Mouse (Mus musculus) forebrain, embryonic 12.5 days (tissue): Measurements from ENCODE around the gene Copb1. TPM values are rescaled to one million over a fixed set of nuclear protein-coding genes. Genes with fewer than 3 reads are reported as not detected.

Experiments used
- ATAC-seq: fragments of 200-750 bp; cut with Nextera tagmentation; 2 replicates; pipeline ENCODE4 v1.8.0; 2017; ENCODE audit warnings: moderate TSS enrichment; ENCODE audit not compliant: low FRiP score
- H3K27ac ChIP-seq: fragments of 300-500 bp; sonication (generic); 2 replicates; pipeline ENCODE4 v1.5.1; 2016; ENCODE audit warnings: mild to moderate bottlenecking
- H3K27me3 ChIP-seq: fragments of 300-500 bp; sonication (generic); 2 replicates; pipeline ENCODE4 v1.6.1; 2016; ENCODE audit warnings: mild to moderate bottlenecking
- H3K36me3 ChIP-seq: fragments of 300-500 bp; sonication (generic); replicated peaks from 2 replicates; pipeline ENCODE4 v1.6.1; 2016; ENCODE audit warnings: mild to moderate bottlenecking
- H3K4me1 ChIP-seq: fragments of 300-500 bp; sonication (generic); 2 replicates; pipeline ENCODE4 v1.6.1; 2016
- H3K4me2 ChIP-seq: fragments of 300-500 bp; sonication (generic); 2 replicates; pipeline ENCODE4 v1.6.1; 2016; ENCODE audit warnings: mild to moderate bottlenecking, moderate library complexity
- H3K4me3 ChIP-seq: fragments of 300-500 bp; sonication (generic); replicated peaks from 2 replicates; pipeline ENCODE4 v1.5.1; 2016; ENCODE audit warnings: mild to moderate bottlenecking
- H3K9ac ChIP-seq: fragments of 300-500 bp; sonication (generic); 2 replicates; pipeline ENCODE4 v1.6.1; 2016; ENCODE audit warnings: mild to moderate bottlenecking
- H3K9me3 ChIP-seq: fragments of 300-500 bp; sonication (generic); 2 replicates; pipeline ENCODE4 v1.6.1; 2016
- WGBS: fragments of 180-500 bp; shearing (Covaris S2); methylation state at CpG from one replicate; pipeline ENCODE4 v1.1.7; 2016; 5-methylcytosine and 5-hydroxymethylcytosine counted together
- polyA plus RNA-seq: library from polyadenylated mRNA; unstranded; fragments of >200 nt; fragmentation: Nextera tagmentation; extraction: Ambion mirVana; gene quantifications from 2 replicates; pipeline ENCODE4 v1.2.1, GENCODE M21; 2016

Gene Copb1
- polyA plus RNA-seq, 1 experiment from 2014 or later = 97.3 TPM

DNA sequence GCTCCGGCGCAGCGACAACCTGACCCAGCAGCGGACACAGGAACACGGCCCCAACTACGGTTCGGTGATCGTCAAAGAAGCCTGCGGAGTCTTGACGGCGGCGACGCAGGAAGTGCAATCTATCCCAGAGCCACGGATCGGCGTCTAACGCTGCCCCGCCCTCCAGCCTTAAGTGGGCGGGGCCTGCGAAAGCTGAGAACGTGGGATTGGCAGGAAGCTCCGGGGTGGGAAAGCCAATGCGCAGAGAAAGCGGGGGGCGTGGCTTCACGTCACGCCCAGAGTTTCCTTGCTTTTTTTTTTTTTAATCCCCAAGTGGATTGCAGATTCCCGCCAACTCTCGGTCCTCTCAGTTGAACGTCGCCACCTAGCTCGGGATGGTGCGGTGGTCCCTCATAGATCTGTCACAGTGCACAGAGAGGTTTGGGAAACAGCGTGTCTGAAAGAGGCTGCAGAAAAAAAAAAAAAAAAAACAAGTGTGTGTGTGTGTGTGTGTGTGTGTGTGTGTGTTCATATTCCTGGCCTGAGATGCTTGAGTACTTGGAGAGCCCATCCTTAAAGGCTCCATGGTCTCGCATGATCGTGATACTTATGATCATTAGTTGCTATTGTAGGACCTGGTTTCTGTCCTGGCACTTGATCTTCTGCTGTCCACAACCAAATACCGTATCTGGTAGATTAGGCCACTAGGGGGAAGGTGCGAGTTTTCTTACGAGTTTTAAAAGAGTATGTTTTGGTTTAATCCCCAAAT lies 21.7 kb upstream of the Copb1 start, which contains the start of gene Psma1:
Gene Psma1 (minus strand): TSS at position 114 of the 748 bp plus-strand sequence.
- Histone ChIP-seq H3K4me3 (peak within 1 kb of the TSS; percentile 91), H3K9me3 (no peaks in the 10 kb centered on the region), H3K4me1 (peaks cover 15% of the 10 kb centered on the region), H3K27me3 (no peaks in the 10 kb centered on the region), H3K4me2 (peak within 1 kb of the TSS; percentile 81), H3K36me3 (peaks cover 26% of the 10 kb centered on the region), H3K9ac (peak within 1 kb of the TSS; percentile 89), H3K27ac (peak within 1 kb of the TSS; percentile 59; the same call in 1 of the 2 replicates)
- WGBS = under 1% methylated on average over 39 of the region's 39 CpGs
- peak; percentile 93 for ATAC-seq

DNA sequence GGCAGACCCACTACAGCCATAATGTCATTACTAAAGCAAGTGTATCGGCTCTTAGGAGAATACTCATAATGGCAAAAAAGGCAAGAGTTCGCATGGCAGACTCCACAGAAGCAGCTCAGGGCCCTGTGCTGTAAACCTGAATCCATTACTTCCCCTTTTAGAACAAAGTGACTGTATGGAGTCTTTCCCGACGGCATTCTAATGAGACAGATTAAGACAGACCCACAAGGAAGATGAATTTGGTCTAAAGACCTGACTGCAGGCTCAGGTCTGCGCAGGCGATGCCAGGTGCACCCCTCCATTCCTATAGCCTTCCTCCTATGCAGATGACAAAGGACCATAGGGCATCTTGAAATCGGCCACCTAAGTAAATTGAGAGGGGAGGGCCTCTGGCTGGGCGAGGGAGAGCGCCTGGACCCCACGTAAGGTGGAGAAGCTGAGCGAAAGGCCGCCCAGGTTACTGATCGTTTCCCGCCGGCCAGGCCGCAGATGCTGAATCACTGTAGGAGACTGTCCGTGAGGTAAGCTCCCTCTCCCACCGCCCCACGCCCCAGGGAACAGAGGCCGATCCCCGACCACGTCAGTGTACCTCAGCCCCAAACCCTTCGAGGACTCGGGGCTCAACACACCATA lies 21.0 kb upstream of the Copb1 start:
- Histone ChIP-seq H3K9me3 (no peaks in the 10 kb centered on the region), H3K36me3 (peaks cover 32% of the 10 kb centered on the region), H3K4me2 (peak overlapping the region; percentile 81), H3K4me3 (peak overlapping the region; percentile 91), H3K27me3 (no peaks in the 10 kb centered on the region), H3K4me1 (peaks cover 15% of the 10 kb centered on the region), H3K9ac (peak overlapping the region; percentile 89), H3K27ac (peak overlapping the region; percentile 59; the same call in 1 of the 2 replicates)
- no peak for ATAC-seq
- WGBS = under 1% methylated on average over 24 of the region's 24 CpGs

DNA sequence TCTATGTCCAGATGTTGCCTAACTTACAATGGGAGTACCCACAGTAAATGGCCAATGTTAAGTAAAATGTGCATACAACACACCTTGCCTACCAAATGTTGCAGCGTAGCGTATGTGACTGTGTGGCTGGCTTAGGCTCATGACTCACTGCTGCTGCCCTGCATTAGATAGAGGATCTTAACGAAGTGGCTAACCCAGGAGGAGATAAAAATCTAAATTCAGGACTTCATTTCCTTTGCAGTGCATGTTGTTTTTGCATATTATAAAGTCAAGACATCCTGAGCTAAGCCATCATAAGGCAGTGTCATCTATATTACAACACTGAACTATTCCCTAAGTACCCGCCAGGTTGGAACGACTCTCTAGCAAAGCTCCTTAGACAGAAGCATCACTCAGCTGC lies 13.9 kb upstream of the Copb1 start:
- 93% methylated on average over 5 of the region's 5 CpGs for WGBS
- no peak overlapping the region for H3K9ac ChIP-seq
- no peak for ATAC-seq
- H3K9me3 ChIP-seq = peaks cover 7% of the 10 kb centered on the region
- H3K36me3 ChIP-seq = peaks cover 89% of the 10 kb centered on the region
- H3K27me3 ChIP-seq = no peaks in the 10 kb centered on the region
- no peak overlapping the region for H3K27ac ChIP-seq
- H3K4me3 ChIP-seq = no peak overlapping the region
- no peak overlapping the region for H3K4me2 ChIP-seq
- no peaks in the 10 kb centered on the region for H3K4me1 ChIP-seq

DNA sequence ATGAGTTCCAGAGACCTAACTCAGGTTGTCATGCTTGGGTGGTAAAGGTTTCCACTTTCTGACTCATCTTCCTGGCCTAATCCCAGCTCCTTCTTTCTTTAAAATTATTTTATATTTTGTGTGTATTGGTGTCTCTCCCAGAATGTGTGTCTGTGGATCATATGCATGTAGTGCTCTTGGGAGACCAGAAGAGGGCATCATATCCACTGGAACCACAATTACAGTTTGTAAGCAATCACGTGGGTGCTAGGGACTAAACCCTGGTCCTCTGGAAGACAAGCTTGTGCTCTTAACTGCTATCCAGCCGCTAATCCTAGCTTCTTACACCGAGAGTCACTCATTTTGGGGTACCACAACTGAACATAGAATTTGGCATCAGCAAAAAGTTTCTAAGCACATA lies 2.8 kb downstream of the Copb1 start:
- Histone ChIP-seq H3K4me2 (no peak overlapping the region), H3K36me3 (peaks cover 39% of the 10 kb centered on the region), H3K4me1 (peaks cover 3% of the 10 kb centered on the region; the same call in 1 of the 2 replicates), H3K9ac (no peak overlapping the region), H3K9me3 (no peaks in the 10 kb centered on the region), H3K27ac (no peak overlapping the region), H3K27me3 (no peaks in the 10 kb centered on the region), H3K4me3 (no peak overlapping the region)
- ATAC-seq = no peak
- 93% methylated on average over 3 of the region's 3 CpGs for WGBS

DNA sequence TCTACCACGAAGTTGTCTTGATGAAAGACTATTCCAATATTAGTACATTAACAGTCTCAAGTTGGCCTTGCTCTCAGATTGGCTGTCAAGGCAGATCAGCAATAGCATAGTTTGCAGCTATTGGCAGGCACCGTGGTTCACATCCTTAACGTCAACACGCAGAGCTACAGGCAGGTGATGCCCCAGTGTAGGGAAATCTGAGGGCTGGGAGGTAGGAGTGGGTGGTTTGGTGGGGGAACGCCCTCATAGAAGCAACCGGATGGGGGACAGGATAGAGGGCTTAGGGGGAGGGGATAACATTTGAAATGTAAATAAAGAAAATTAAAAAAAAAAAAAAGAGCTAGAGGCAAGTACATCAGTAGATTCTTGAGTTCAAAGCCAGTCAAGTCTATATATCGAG lies 20.5 kb downstream of the Copb1 start:
- no peak for ATAC-seq
- 83% methylated on average over 7 of the region's 7 CpGs for WGBS
- Histone ChIP-seq H3K4me1 (no peaks in the 10 kb centered on the region), H3K27me3 (no peaks in the 10 kb centered on the region), H3K9me3 (no peaks in the 10 kb centered on the region), H3K27ac (no peak overlapping the region), H3K36me3 (peaks cover 61% of the 10 kb centered on the region), H3K4me3 (no peak overlapping the region), H3K4me2 (no peak overlapping the region), H3K9ac (no peak overlapping the region)

DNA sequence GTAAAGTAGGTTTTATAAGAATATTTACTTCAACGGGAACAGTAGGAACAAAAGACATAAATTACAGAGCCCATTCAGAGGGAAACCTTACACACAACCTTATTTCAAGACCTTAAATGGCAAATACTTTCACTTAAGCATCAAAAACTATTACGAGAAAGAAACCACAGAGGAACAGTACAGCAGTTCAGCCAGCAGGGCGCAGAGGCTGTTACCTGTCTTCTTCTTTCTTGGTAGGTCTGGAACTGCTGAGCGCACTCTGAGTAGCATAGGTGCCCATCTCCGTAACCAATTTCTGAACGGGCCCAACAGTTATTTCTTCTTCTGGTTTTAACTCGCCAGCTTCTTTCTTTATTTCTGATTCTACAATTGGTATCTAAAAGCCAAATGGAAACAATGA lies 21.5 kb downstream of the Copb1 start:
- 92% methylated on average over 7 of the region's 7 CpGs for WGBS
- peaks cover 60% of the 10 kb centered on the region for H3K36me3 ChIP-seq
- H3K4me1 ChIP-seq = no peaks in the 10 kb centered on the region
- no peak overlapping the region for H3K4me3 ChIP-seq
- no peak overlapping the region for H3K4me2 ChIP-seq
- H3K27ac ChIP-seq = no peak overlapping the region
- H3K27me3 ChIP-seq = no peaks in the 10 kb centered on the region
- no peak overlapping the region for H3K9ac ChIP-seq
- ATAC-seq = no peak
- H3K9me3 ChIP-seq = no peaks in the 10 kb centered on the region

DNA sequence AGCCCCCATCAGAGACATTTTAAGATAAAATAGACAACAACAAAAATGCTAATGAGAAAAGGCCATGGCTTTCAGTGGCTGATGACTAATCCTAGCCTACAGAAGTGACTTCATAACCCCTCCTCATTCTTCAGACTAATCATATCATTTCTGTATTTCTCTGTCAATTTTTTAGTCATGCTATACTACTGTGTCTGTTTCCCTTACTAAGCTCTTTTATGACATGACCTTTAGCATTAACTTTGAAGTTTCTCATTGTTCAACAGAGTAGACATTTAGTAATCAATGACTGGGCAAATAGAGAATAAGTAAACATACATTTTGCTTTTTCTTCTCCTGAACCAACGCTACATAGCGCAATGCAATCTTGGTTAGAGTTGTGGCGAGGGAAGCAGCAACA lies 22.7 kb downstream of the Copb1 start:
- ATAC-seq = no peak
- Histone ChIP-seq H3K27ac (no peak overlapping the region), H3K4me2 (no peak overlapping the region), H3K9ac (no peak overlapping the region), H3K4me3 (no peak overlapping the region), H3K9me3 (no peaks in the 10 kb centered on the region), H3K36me3 (peaks cover 62% of the 10 kb centered on the region), H3K4me1 (no peaks in the 10 kb centered on the region), H3K27me3 (no peaks in the 10 kb centered on the region)
- WGBS = 93% methylated on average over 3 of the region's 3 CpGs

DNA sequence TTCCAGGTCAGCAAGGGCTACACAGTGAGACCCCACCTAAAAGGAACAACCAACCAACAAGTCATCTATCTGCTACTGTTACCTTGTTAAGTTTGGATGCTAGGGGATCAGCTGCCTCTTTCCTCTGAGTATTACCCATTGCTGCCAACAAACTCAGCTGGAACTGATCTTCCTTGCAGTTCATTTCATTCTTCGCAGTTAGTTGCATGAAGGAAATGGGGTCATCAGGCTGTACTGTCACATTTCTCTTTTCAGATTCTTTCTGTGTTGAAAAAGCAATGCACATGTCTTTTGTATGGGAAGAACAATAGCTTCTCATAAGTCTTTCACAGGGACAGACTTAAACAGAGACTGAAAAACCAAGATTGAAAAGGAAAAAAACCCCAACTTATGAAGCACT lies 28.0 kb downstream of the Copb1 start:
- H3K4me2 ChIP-seq = no peak overlapping the region
- H3K36me3 ChIP-seq = peaks cover 54% of the 10 kb centered on the region
- WGBS = 95% methylated on average over 1 of the region's 1 CpGs
- H3K27me3 ChIP-seq = no peaks in the 10 kb centered on the region
- ATAC-seq = no peak
- no peaks in the 10 kb centered on the region for H3K4me1 ChIP-seq
- H3K27ac ChIP-seq = no peak overlapping the region
- H3K9me3 ChIP-seq = no peaks in the 10 kb centered on the region
- no peak overlapping the region for H3K9ac ChIP-seq
- no peak overlapping the region for H3K4me3 ChIP-seq

DNA sequence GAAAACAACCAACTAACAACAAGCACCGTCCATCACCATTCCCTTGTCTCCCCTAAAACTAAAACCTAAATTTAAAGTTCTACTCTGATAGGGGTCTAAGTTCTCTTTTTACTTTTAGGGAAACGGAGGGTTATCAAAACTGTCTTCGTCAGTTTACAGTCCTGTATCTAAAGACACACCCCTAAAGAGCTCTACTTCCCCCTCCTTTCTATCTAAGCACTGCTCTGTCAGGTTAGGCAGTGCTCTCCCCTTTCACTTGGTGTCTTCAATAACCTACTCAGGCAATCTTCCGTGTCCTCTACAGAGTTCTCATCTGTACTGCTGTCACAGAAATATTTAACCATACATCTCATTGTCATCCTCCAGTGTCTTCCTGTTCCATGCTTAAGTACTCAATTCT lies 34.1 kb downstream of the Copb1 start:
- no peak for ATAC-seq
- no peaks in the 10 kb centered on the region for H3K9me3 ChIP-seq
- peaks cover 54% of the 10 kb centered on the region for H3K36me3 ChIP-seq
- H3K4me2 ChIP-seq = no peak overlapping the region
- no peaks in the 10 kb centered on the region for H3K4me1 ChIP-seq
- no peak overlapping the region for H3K9ac ChIP-seq
- H3K27ac ChIP-seq = no peak overlapping the region
- no peaks in the 10 kb centered on the region for H3K27me3 ChIP-seq
- 93% methylated on average over 4 of the region's 4 CpGs for WGBS
- no peak overlapping the region for H3K4me3 ChIP-seq

DNA sequence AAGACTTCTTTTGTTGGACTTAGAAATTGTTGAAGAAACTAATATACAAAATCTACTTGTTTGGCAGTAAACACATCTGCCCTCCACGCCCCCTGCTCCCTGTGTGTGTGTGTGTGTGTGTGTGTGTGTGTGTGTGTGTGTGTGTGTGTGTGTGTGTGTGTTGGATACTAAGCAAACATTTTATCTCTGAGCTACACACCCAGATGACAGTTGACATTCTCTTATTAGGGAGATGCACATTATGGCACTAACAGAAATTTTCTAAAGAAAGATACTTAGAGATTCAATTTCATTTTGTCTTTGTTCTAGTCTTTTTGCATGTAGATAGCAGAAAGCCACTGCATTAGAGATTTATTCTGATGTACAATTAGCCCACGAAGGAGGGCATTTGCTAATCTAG lies 37.6 kb downstream of the Copb1 start:
- no peak overlapping the region for H3K27ac ChIP-seq
- H3K9ac ChIP-seq = no peak overlapping the region
- peaks cover 58% of the 10 kb centered on the region for H3K36me3 ChIP-seq
- no peaks in the 10 kb centered on the region for H3K4me1 ChIP-seq
- WGBS = 86% methylated on average over 2 of the region's 2 CpGs
- H3K4me2 ChIP-seq = no peak overlapping the region
- no peaks in the 10 kb centered on the region for H3K27me3 ChIP-seq
- no peak for ATAC-seq
- H3K9me3 ChIP-seq = no peaks in the 10 kb centered on the region
- H3K4me3 ChIP-seq = no peak overlapping the region

DNA sequence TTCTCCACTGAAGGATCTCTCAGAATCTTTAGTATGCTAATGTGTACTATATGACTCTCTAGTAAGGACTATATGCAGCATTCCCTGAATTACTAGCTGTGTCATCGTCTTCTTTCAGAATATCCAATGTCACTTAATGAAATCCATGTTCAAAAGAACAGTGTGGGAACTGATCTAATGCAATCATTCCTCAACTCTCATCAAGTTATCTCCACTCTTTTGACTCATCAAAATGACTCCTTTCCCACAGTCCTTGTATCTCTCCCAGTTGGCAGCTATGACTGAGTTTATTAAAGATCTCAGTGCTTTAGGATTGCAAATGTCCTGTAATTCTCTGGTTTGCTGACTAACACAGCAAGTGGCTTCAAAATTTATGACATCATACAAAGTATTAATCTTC lies 40.1 kb downstream of the Copb1 start:
- no peak overlapping the region for H3K9ac ChIP-seq
- WGBS = 94% methylated on average over 1 of the region's 1 CpGs
- ATAC-seq = no peak
- peaks cover 38% of the 10 kb centered on the region for H3K36me3 ChIP-seq
- H3K27ac ChIP-seq = no peak overlapping the region
- H3K4me2 ChIP-seq = no peak overlapping the region
- no peak overlapping the region for H3K4me3 ChIP-seq
- H3K27me3 ChIP-seq = no peaks in the 10 kb centered on the region
- no peaks in the 10 kb centered on the region for H3K4me1 ChIP-seq
- no peaks in the 10 kb centered on the region for H3K9me3 ChIP-seq

DNA sequence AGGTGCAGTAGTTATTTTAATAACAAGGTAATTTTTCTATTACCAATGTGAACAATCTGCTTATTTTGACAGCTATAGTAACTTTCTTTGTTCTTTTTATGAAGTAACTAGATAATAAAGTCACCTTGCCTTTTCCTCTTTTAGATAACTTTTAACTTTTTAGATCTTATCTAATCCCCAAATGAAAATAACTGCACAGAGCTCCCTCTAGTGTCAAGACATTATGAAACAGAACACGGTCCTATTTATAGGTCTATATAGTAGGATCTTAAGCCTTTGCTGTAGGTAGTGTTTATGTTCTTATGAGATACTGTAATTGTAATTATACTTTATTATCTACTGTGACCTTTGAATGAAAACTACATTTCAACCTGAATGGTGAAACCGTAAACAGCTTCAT lies 41.0 kb downstream of the Copb1 start:
- no peak overlapping the region for H3K4me3 ChIP-seq
- peaks cover 37% of the 10 kb centered on the region for H3K36me3 ChIP-seq
- no peak overlapping the region for H3K27ac ChIP-seq
- H3K9ac ChIP-seq = no peak overlapping the region
- WGBS = 57% methylated on average over 2 of the region's 2 CpGs
- H3K4me2 ChIP-seq = no peak overlapping the region
- H3K9me3 ChIP-seq = no peaks in the 10 kb centered on the region
- H3K4me1 ChIP-seq = no peaks in the 10 kb centered on the region
- H3K27me3 ChIP-seq = no peaks in the 10 kb centered on the region
- ATAC-seq = no peak

DNA sequence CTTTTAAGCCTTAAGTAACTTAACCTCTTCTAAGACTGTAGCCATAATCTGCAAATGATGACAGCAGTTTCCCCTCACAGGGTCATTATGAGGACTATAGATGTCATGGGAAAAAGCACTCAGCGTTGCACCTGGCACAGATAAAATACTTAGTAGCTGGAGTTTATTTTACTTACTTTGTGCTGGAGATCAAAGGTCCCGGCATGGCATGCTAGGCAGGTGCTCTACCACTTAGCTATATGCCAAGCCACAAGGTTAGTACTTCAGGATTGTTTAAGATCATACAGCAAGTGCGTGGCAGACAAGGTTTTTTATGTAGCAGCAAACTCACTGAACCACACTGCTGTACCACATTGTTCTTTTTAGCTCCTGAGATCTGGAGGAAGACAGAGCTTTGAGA lies 43.9 kb downstream of the Copb1 start:
- Histone ChIP-seq H3K9me3 (no peaks in the 10 kb centered on the region), H3K27me3 (no peaks in the 10 kb centered on the region), H3K9ac (no peak overlapping the region), H3K4me2 (no peak overlapping the region), H3K4me1 (no peaks in the 10 kb centered on the region), H3K4me3 (no peak overlapping the region), H3K27ac (no peak overlapping the region), H3K36me3 (peaks cover 19% of the 10 kb centered on the region; the same call in 1 of the 2 replicates)
- 85% methylated on average over 3 of the region's 3 CpGs for WGBS
- no peak for ATAC-seq
